In genomic region chr4:150924936-150925335, GRCm38 (mm10) we compare ENCODE assay signal across 22 mouse cellular contexts. TPM values are rescaled to one million over a fixed set of nuclear protein-coding genes. Genes with fewer than 3 reads are reported as not detected.
DNase-seq lines count a peak whose midpoint lies in the region; ATAC-seq and TF ChIP-seq lines count a peak whose summit lies in the region.
"Had no signal": no experiment of that assay in that cellular context is flagged by ENCODE, and none has a peak within 500 bp of the region (broad histone marks: within the 10 kb centered on the region; RNA-seq: fewer than 3 reads in every experiment).

No protein-coding gene starts in this region.

- TF ChIP-seq CTCF in spleen, adult 2 months (IDR thresholded peaks at IDR 0.05; ENCODE audit: extremely low read depth, insufficient read depth, insufficient read length, insufficient replicate concordance) = no peak

- H3K4me1 ChIP-seq in spleen, adult 2 months (ENCODE audit: control insufficient read depth, insufficient read depth, insufficient read length) = peaks cover 3% of the 10 kb centered on the region; the same call in 1 of the 2 replicates
- H3K4me1 ChIP-seq in midbrain, embryonic 13.5 days (replicated peaks) = 0 out of 2 replicates have a peak, but pooled peaks cover 5% of the 10 kb centered on the region
- H3K4me1 ChIP-seq: embryonic facial prominence, embryonic 12.5 days; forebrain, embryonic 15.5 days; hindbrain, embryonic 15.5 days had no signal

- DNase-seq in spleen, adult 2 months (ENCODE audit: low read depth in 1 of 2, low spot score in 2 of 2) = no peak
- DNase-seq in spleen, adult 18-20 months = no peak
- peak; percentile 66 for DNase-seq in naive thymus-derived CD4-positive, alpha-beta T cell, adult 2 months (ENCODE audit: low read depth)
- no peak for DNase-seq in left cerebral cortex, postnatal 14 days (ENCODE audit: low spot score in 2 of 2)
- no peak for DNase-seq in gastrocnemius, postnatal 14 days
- DNase-seq: adrenal gland, postnatal 10 days; cerebellum, adult 11-12 months; cerebellum, adult 9-10 months; cerebellum, postnatal 25 days; gastrocnemius, adult 2 months; gastrocnemius, postnatal 36 days; heart, adult 18-20 months; heart, postnatal 36 days; kidney, adult 11 months had no signal

- 70% methylated on average over 6 of the region's 6 CpGs for WGBS in spleen, adult 2 months
- 89% methylated on average over 6 of the region's 6 CpGs for WGBS in midbrain, embryonic 13.5 days

- peak overlapping the region; percentile 56 for H3K27ac ChIP-seq in spleen, adult 2 months (ENCODE audit: insufficient read depth, low read length)
- no peak overlapping the region for H3K27ac ChIP-seq in midbrain, embryonic 13.5 days
- H3K27ac ChIP-seq: embryonic facial prominence, embryonic 12.5 days; forebrain, embryonic 15.5 days; gastrocnemius, adult 2 months; hindbrain, embryonic 15.5 days had no signal

- no peaks in the 10 kb centered on the region for H3K9me3 ChIP-seq in midbrain, embryonic 13.5 days
- H3K9me3 ChIP-seq: embryonic facial prominence, embryonic 12.5 days; forebrain, embryonic 15.5 days; hindbrain, embryonic 15.5 days had no signal

- H3K9ac ChIP-seq in midbrain, embryonic 13.5 days (replicated peaks) = no peak overlapping the region
- H3K9ac ChIP-seq: embryonic facial prominence, embryonic 12.5 days; forebrain, embryonic 15.5 days; hindbrain, embryonic 15.5 days had no signal

- ATAC-seq in CD4-positive, CD25-positive, alpha-beta regulatory T cell, adult 4 months = peak; percentile 37
- ATAC-seq in activated CD4-positive, CD25-positive, alpha-beta regulatory T cell, adult 4 months = peak; percentile 37
- ATAC-seq in midbrain, embryonic 13.5 days = no peak
- ATAC-seq: forebrain, embryonic 15.5 days had no signal

- no peak for TF ChIP-seq POLR2A in spleen, adult 2 months (IDR thresholded peaks at IDR 0.05; ENCODE audit: low read depth, low read length)

- intact Hi-C loops in left cerebral cortex, postnatal 14 days (cut with DNase I) = loop anchor here (5.0 kb wide), 1 partner anchor 42 kb away; no protein-coding TSS in a partner anchor
- intact Hi-C loops in gastrocnemius, postnatal 14 days (cut with DNase I; ENCODE audit: low total_unique reads) = no loop called here

- H3K4me2 ChIP-seq in midbrain, embryonic 13.5 days (replicated peaks) = no peak overlapping the region
- H3K4me2 ChIP-seq: embryonic facial prominence, embryonic 12.5 days; forebrain, embryonic 15.5 days; heart, embryonic 11.5 days; hindbrain, embryonic 15.5 days had no signal

- H3K36me3 ChIP-seq in spleen, adult 2 months (ENCODE audit: control insufficient read depth, insufficient read depth, low read length) = no peaks in the 10 kb centered on the region
- H3K36me3 ChIP-seq in midbrain, embryonic 13.5 days = no peaks in the 10 kb centered on the region
- H3K36me3 ChIP-seq: embryonic facial prominence, embryonic 12.5 days; forebrain, embryonic 15.5 days; hindbrain, embryonic 15.5 days had no signal

- H3K27me3 ChIP-seq in spleen, adult 2 months (ENCODE audit: control insufficient read depth, insufficient read depth, low read length) = no peaks in the 10 kb centered on the region
- no peaks in the 10 kb centered on the region for H3K27me3 ChIP-seq in midbrain, embryonic 13.5 days
- H3K27me3 ChIP-seq: embryonic facial prominence, embryonic 12.5 days; forebrain, embryonic 15.5 days; hindbrain, embryonic 15.5 days had no signal

- no peak overlapping the region for H3K4me3 ChIP-seq in spleen, adult 2 months (ENCODE audit: extremely low read depth, insufficient read depth, insufficient read length)
- H3K4me3 ChIP-seq in midbrain, embryonic 13.5 days (replicated peaks) = no peak overlapping the region
- H3K4me3 ChIP-seq: embryonic facial prominence, embryonic 12.5 days; forebrain, embryonic 15.5 days; gastrocnemius, adult 2 months; hindbrain, embryonic 15.5 days had no signal

RNA-seq across cellular contexts. Expression of gene Tnfrsf9, which starts 10.6 kb away (rescaled TPM):
- polyA plus RNA-seq in spleen, adult 2 months (2012; rRNA removed) = 2.2 and 4.0 TPM in 2 replicates
- 100 to 1,000 TPM; 209 to 263 TPM for polyA plus RNA-seq in CD4-positive, CD25-positive, alpha-beta regulatory T cell, adult 4 months (2017; shearing (Covaris generic))
- 100 to 1,000 TPM; 103 to 140 TPM for polyA plus RNA-seq in activated CD4-positive, CD25-positive, alpha-beta regulatory T cell, adult 4 months (2017; shearing (Covaris generic))
- total RNA-seq in left cerebral cortex, postnatal 14 days (2021) = under 1 TPM; 0.36 to 0.40 TPM
- total RNA-seq in gastrocnemius, postnatal 14 days (2021) = under 1 TPM; 0.16 to 0.22 TPM
- polyA plus RNA-seq in midbrain, embryonic 13.5 days (2015; fragmentation: Nextera tagmentation; extraction: Ambion mirVana) = 0.12 and 0.16 TPM in 2 replicates
- polyA plus RNA-seq: hindbrain, embryonic 11.5 days had no signal

RNA-seq across cellular contexts. Expression of gene Park7, which starts 10.7 kb away (rescaled TPM):
- polyA plus RNA-seq in spleen, adult 2 months (2012; rRNA removed) = 51.4 and 56.9 TPM in 2 replicates
- polyA plus RNA-seq in CD4-positive, CD25-positive, alpha-beta regulatory T cell, adult 4 months (2017; shearing (Covaris generic)) = 100 to 1,000 TPM; 550 to 588 TPM
- polyA plus RNA-seq in activated CD4-positive, CD25-positive, alpha-beta regulatory T cell, adult 4 months (2017; shearing (Covaris generic)) = 100 to 1,000 TPM; 449 to 481 TPM
- 100 to 1,000 TPM; 203 to 206 TPM for total RNA-seq in left cerebral cortex, postnatal 14 days (2021)
- total RNA-seq in gastrocnemius, postnatal 14 days (2021) = 100 to 1,000 TPM; 642 to 667 TPM
- 373 and 377 TPM in 2 replicates for polyA plus RNA-seq in midbrain, embryonic 13.5 days (2015; fragmentation: Nextera tagmentation; extraction: Ambion mirVana)

Comparison
In these comparisons a context has a peak if more than half of its experiments do, and no peak if none do; other contexts are left out.
1. RNA of gene Tnfrsf9, which starts 10.6 kb away (polyA plus RNA-seq): 209 to 263 TPM in CD4-positive, CD25-positive, alpha-beta regulatory T cell, adult 4 months and 103 to 140 TPM in activated CD4-positive, CD25-positive, alpha-beta regulatory T cell, adult 4 months; 2.2 to 4.0 TPM in spleen, adult 2 months and 0.12 to 0.16 TPM in midbrain, embryonic 13.5 days; every median in the first group is over 10 times any median in the second.